Mouse (Mus musculus) embryonic facial prominence, embryonic 11.5 days (tissue): Measurements from ENCODE around the gene BC052040. TPM values are rescaled to one million over a fixed set of nuclear protein-coding genes. Genes with fewer than 3 reads are reported as not detected.

ENCODE experiments used
- ATAC-seq: fragments of 200-750 bp; cut with Nextera tagmentation; replicated peaks from 2 replicates; pipeline ENCODE4 v1.8.0; 2017; ENCODE audit warnings: low read depth; ENCODE audit not compliant: insufficient number of reproducible peaks, low FRiP score, low TSS enrichment
- DNase-seq: peaks from one replicate; pipeline ENCODE4 v3.0.0-alpha.2; 2015; ENCODE audit warnings: low spot score
- H3K27ac ChIP-seq: fragments of 300-500 bp; sonication (generic); replicated peaks from 2 replicates; pipeline ENCODE4 v1.5.1; 2014; ENCODE audit warnings: mild to moderate bottlenecking, low read depth, low read length, control low read depth
- H3K27me3 ChIP-seq: fragments of 300-500 bp; sonication (generic); 2 replicates; pipeline ENCODE4 v1.6.1; 2014; ENCODE audit warnings: mild to moderate bottlenecking, low read length, moderate library complexity, mixed read lengths; ENCODE audit not compliant: control insufficient read depth, insufficient read depth
- H3K36me3 ChIP-seq: fragments of 300-500 bp; sonication (generic); replicated peaks from 2 replicates; pipeline ENCODE4 v1.6.1; 2014; ENCODE audit warnings: low read depth, mild to moderate bottlenecking, low read length, moderate library complexity, mixed read lengths; ENCODE audit not compliant: control insufficient read depth, insufficient read depth
- H3K4me1 ChIP-seq: fragments of 300-500 bp; sonication (generic); 2 replicates; pipeline ENCODE4 v1.6.1; 2014; ENCODE audit warnings: low read length, mixed read lengths; ENCODE audit not compliant: control insufficient read depth, insufficient read depth
- H3K4me2 ChIP-seq: fragments of 300-500 bp; sonication (generic); 2 replicates; pipeline ENCODE4 v1.6.1; 2014; ENCODE audit warnings: low read depth, mild to moderate bottlenecking, control low read depth, low read length, moderate library complexity
- H3K4me3 ChIP-seq: fragments of 300-500 bp; sonication (generic); 2 replicates; pipeline ENCODE4 v1.5.1; 2014; ENCODE audit warnings: low read depth, low read length, control low read depth
- H3K9ac ChIP-seq: fragments of 300-500 bp; sonication (generic); replicated peaks from 2 replicates; pipeline ENCODE4 v1.6.1; 2014; ENCODE audit warnings: mild to moderate bottlenecking, control low read depth, low read length
- H3K9me3 ChIP-seq: fragments of 300-500 bp; sonication (generic); replicated peaks from 2 replicates; pipeline ENCODE4 v1.6.1; 2016; ENCODE audit warnings: mild to moderate bottlenecking, low read length, inconsistent platforms, mixed read lengths; ENCODE audit not compliant: control insufficient read depth
- WGBS: fragments of 180-500 bp; shearing (Covaris S2); extraction: QIAGEN DNeasy Blood & Tissue Kit; methylation state at CpG from one replicate; pipeline ENCODE4 v1.1.7; 2014; 5-methylcytosine and 5-hydroxymethylcytosine counted together
- microRNA counts: library from miRNA; unstranded; fragments of <30 nt; microRNA quantifications from one replicate; lab custom pipeline; 2016
- microRNA-seq: library from miRNA; unstranded; fragments of <30 nt; microRNA quantifications from one replicate; pipeline ENCODE4, GENCODE M21; 2016; ENCODE audit warnings: borderline number of aligned reads
- polyA plus RNA-seq: library from polyadenylated mRNA; unstranded; fragments of >200 nt; fragmentation: Nextera tagmentation; extraction: Ambion mirVana; gene quantifications from 2 replicates; pipeline ENCODE4 v1.2.1, GENCODE M21; 2014

The BC052040 gene
- polyA plus RNA-seq, 1 experiment from 2014 or later, result 21.1 TPM

GRCm38 (mm10) chr2:115817959-115818358 is 236.4 kb downstream of the BC052040 start:
- Histone ChIP-seq H3K9ac (no peak overlapping the region), H3K9me3 (no peaks in the 10 kb centered on the region), H3K4me2 (no peak overlapping the region), H3K27ac (no peak overlapping the region), H3K36me3 (no peaks in the 10 kb centered on the region), H3K4me1 (no peaks in the 10 kb centered on the region), H3K27me3 (no peaks in the 10 kb centered on the region), H3K4me3 (no peak overlapping the region)
- ATAC-seq, result no peak
- WGBS, result 90% methylated on average over 6 of the region's 6 CpGs
- DNase-seq, result no peak

GRCm38 (mm10) chr2:115822361-115822760 is 240.8 kb downstream of the BC052040 start:
- Histone ChIP-seq H3K36me3 (no peaks in the 10 kb centered on the region), H3K4me1 (no peaks in the 10 kb centered on the region), H3K4me3 (no peak overlapping the region), H3K9me3 (no peaks in the 10 kb centered on the region), H3K27me3 (no peaks in the 10 kb centered on the region), H3K27ac (no peak overlapping the region), H3K4me2 (no peak overlapping the region), H3K9ac (no peak overlapping the region)
- 84% methylated on average over 5 of the region's 5 CpGs for WGBS
- ATAC-seq (no peak), DNase-seq (no peak)

MicroRNAs within 50 kb of the gene (microRNA counts, 519-probe panel; counts per million panel counts)
- microRNA mmu-miR-1951 (lab: Ali Mortazavi, UCI), result 4,313 counts per million, percentile 70 among the panel's probes with 10 or more counts

Small RNAs within 50 kb of the gene (microRNA-seq; reads per million reads assigned to microRNA genes)
- gene Mir1951, result not detected
